Mouse (Mus musculus) c-Kit-positive CD71-negative TER-119-negative erythroid progenitor cells, embryonic 14.5 days (primary cell): ENCODE measurements at regions not wholly inside any gene's neighbourhood (a gene's known extent, or its start where the extent isn't known, plus 50 kb on each side); places are given as distances from the start of the nearest gene placed in this dataset.

Experiments used
- DNase-seq: peaks from one replicate; pipeline ENCODE4 v3.0.0-alpha.2; 2013; ENCODE audit warnings: low read depth

DNA sequence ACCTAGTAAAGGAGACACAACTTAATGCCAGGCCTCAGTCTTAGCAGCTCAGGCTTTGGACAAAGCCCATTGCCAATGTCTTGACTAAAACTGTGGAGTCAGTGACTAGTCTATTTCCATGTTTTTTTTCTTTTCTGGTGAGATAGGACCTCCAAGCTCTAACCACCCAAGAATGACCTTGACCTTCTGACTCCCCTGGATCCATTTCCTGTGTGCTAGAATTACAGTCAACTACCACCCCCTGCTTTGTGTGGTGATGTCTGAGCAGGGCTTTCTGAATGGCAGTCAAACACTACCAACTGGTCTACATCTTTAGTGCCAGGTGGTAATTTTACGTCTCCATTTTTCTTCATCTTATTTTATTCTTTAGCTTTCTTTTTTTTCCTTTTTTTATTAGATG is 51.3 kb upstream of the Rnf138rt1 start:
- DNase-seq: no peak

DNA sequence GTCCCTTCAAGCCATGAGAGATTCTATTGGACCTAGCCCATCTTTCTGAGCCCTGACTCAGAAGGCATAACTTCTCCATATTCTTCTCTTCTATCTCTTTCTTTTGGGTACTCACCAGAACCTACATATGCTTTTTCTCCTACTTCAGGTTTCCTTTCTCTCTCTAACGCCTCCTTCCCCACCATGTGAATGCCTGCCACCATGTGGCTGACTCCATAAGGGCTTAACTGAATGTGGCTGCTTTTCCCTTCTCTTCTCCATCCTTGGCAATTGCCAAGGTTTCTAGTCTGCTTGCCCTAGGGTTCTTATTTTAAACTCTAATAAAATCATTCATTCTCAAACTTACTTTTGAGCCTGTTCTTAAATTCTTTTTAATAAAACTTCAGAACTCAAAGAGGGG is 53.7 kb upstream of the Rnf138rt1 start:
- no peak for DNase-seq

DNA sequence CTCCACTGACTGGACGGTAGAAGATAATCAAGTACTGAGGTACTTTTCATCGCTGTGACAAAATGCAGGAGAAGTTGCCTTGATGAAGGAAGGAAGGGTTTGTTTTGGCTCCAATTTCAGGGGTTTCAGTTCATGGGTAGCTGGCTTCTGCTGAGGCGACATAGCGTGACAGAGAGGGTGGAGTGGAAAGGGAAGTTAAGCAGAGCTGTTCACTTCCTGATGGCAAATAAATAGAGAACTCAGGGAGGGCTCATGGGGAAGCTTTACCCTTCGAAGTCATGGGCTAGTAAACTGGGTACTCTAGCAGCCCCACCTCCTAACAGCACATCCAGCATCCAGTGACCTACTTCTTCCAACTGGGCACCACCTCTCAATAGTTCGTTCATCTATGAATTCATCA is 61.2 kb upstream of the Rnf138rt1 start:
- DNase-seq: no peak

DNA sequence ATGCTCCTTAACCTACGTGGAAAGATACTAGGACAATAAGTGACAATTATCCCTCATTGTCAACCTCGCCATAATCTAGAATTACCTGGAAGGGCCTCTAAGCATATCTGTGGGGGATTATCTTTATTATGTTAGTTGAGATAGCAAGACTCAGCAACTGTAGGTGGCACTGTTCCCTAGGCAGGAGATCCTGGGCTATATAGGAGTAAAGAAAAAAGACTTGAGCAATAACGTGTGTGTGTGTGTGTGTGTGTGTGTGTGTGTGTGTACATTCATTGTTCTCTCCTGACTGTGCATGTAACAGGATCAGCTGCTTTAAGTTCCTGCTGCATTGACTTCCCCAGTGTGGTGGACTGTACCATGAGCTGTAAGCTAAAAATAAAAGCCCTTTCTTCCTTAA is 66.3 kb upstream of the Rnf138rt1 start:
- peak; percentile 4 for DNase-seq

DNA sequence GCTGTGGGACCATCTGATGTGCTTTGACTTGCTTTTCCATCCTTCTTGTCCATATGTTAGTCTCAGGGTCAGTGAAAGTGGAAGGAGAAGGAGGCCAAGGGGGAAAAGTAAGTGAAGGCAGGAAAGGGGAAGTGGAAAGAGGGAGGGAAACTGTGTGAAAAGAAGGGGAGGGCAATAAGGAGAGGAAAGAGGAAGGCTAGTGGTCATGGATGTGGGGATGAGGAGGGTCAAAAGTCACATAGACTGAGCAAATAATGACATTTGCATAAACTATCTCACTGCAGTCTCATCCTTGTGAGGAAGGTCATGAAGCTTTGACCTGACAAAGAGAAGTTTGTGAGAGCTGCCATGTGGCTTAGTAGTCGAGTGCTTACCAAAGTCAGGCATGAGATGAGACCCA is 63.4 kb upstream of the Ap1s2 start:
- no peak for DNase-seq

DNA sequence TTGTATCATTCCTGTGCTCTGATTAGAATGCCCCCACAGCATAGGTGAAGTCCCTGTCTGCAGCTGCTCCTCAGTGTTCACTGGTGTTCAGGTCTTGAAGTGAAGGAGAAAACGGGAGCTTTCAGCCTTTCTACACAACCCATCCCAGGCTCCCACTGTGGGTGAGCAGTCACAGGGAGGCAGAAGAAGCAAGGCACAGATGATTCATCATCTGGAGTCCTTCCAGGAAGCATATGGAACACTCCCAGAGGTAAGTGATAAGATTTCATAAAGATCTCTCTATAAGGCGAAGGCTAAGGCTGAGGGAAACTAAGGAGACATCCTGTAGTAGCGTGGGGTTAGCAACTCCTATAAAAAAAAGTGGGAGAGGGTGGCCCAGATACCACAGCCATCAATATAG is 61.9 kb upstream of the Ap1s2 start:
- no peak for DNase-seq

DNA sequence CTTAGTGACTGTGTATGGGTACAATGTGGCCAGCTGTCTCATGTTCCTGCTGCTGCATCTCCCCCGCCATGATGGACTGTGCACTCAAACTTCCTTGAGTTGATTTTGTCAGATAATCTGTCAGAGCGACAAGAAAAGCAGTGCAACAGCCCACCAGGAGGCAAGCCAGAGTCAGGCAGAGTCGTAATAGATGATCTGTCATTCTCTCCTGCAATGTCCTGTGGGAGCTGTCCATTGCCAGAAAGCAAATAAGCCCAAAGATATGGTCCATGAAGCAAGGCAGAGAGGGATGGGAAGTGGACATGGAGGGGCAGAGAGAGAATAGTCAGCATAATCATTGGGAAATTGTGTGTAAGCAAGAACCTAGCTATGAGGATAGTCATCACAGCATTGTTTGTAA is 61.2 kb upstream of the Ap1s2 start:
- DNase-seq: no peak

DNA sequence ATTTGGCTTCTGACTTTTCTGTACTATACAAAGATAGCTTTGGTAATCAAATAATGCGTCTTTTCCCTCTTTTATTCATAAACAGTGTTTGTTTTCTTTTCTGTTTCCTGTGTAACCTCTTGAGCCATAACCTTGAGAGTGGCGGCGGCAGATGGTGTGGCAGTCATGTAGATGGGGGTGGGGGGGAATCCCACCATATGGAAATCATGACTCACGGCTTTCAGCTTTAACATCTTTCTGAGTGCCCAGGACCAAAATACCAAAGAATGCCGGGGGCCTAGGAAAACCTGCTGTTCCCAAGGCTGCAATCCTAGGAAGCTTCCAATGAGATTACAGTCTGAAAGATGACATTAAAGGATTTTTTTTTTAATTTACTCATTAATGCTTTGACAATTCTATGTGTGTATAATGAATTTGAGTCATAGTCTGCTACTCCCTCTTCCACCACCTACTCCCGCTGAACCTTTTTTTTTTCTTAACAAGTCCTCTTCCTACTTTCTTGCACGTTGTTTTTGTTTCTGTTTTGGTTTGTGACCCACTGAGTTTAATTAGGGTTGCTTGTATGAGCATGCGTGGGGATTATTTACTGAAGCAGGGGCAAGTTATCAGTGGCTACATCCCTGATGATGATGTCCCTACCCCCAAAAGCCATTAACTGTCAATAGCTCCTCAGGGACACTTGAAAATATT is 60.2 kb upstream of the Ap1s2 start:
- no peak for DNase-seq

DNA sequence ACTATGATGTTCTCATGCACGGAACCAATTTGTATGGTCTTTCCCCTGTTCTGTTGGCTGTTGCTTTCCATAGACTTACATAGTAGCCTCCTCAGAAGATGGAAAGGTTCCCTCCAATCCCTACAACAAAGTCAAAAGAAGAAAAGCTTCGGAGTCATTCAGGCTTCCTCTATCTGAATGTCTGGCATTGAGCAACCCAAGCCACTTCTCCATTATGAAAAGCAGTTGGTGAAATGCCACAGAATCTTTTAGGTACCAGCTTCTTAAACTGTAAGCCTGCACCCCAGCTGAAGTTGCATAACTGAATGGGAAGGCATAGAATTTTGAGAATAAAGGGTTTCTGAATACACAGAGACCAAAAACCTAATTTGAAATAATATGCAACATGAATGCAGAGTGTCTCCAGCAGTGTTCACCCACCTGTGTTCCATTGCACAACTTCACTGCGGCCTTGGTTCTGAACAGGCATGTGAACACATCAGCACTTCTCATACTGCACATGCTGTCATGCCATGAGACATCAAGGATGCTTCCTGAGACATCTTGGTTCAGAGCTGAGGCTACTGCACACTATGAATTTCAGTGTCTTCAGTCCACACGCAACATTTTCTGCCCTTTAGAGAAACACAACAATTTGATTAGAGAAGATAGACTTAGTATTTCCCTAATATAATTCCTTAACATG is 57.8 kb upstream of the Ap1s2 start:
- DNase-seq: no peak

DNA sequence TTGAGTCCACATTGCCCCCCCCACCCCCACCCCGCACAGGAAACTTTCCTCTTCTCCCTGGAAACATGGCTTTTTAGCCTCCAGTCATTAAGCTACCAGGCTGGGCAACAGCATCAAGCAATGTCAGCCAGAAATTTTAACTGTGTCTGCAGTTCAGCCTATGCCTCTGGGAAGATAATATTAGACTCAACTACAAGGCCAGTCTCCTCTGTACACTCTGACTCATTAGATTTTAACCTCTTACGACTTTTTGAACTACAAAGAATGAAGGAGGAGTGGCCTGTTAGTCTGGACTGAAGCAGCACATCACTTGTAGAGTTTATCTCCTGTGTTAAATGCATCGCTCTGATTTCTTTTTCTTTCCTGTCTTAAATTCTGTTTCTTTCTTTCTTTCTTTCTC is 50.3 kb upstream of the Ap1s2 start:
- no peak for DNase-seq
